Mouse (Mus musculus): ENCODE measurements around the gene Tsga10. TPM values are rescaled to one million over a fixed set of nuclear protein-coding genes. Genes with fewer than 3 reads are reported as not detected.
"Not testable (repeated sequence)": the region's sequence is repeated elsewhere in the genome, so short reads cannot be mapped to it uniquely, and the experiment has no call there.

The Tsga10 gene
- polyA plus RNA-seq, 1 experiment from 2014 or later: 4.0 TPM

DNA sequence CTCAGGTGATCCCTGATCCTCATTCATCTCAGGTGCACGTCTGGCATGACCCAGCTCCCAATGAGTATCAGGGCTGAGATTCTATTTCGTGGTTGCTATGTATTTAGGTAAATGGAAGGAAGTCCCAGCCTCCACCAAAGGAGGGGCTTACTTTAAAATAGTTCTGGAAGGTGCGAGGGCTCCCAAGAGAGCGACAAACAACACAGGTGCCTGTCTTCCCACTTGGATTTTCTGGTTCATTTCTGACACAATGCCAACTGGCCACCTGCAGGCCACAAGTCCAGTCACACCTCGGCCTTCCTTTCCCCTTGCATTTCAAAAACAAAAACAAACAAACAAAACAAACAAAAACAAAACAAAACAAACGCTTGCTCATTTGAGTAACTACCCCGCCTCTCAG is 147.7 kb downstream of the Tsga10 start:
- no peak overlapping the region; the same call in 1 of the 2 replicates for H3K4me2 ChIP-seq (ENCODE audit: low read depth, low read length)
- H3K4me3 ChIP-seq (ENCODE audit: low read length): no peak overlapping the region
- H3K9me3 ChIP-seq (ENCODE audit: control insufficient read depth, low read length): no peaks in the 10 kb centered on the region
- ATAC-seq: no peak
- no peak overlapping the region for H3K27ac ChIP-seq (ENCODE audit: low read length)
- no peak overlapping the region for H3K9ac ChIP-seq (ENCODE audit: low read depth, low read length)
- WGBS: 53% methylated on average over 7 of the region's 7 CpGs
- H3K27me3 ChIP-seq (replicated peaks; ENCODE audit: control insufficient read depth, insufficient read depth, low read length): peaks cover 5% of the 10 kb centered on the region; the same call in 1 of the 2 replicates
- 0 out of 2 replicates have a peak, but pooled peaks cover 2% of the 10 kb centered on the region for H3K4me1 ChIP-seq (ENCODE audit: control insufficient read depth, insufficient read depth, low read length)
- H3K36me3 ChIP-seq (ENCODE audit: control insufficient read depth, insufficient read depth, low read length): no peaks in the 10 kb centered on the region

GRCm38 (mm10) chr1:37717415-37718195 is 148.6 kb downstream of the Tsga10 start:
- Histone ChIP-seq H3K9me3 (ENCODE audit: control insufficient read depth, low read length) (no peaks in the 10 kb centered on the region), H3K27ac (ENCODE audit: low read length) (no peak overlapping the region), H3K4me2 (ENCODE audit: low read depth, low read length) (no peak overlapping the region), H3K4me3 (ENCODE audit: low read length) (no peak overlapping the region), H3K9ac (ENCODE audit: low read depth, low read length) (no peak overlapping the region), H3K27me3 (replicated peaks; ENCODE audit: control insufficient read depth, insufficient read depth, low read length) (peaks cover 5% of the 10 kb centered on the region; the same call in 1 of the 2 replicates), H3K4me1 (ENCODE audit: control insufficient read depth, insufficient read depth, low read length) (0 out of 2 replicates have a peak, but pooled peaks cover 2% of the 10 kb centered on the region), H3K36me3 (ENCODE audit: control insufficient read depth, insufficient read depth, low read length) (no peaks in the 10 kb centered on the region)
- no peak for ATAC-seq
- WGBS: 71% methylated on average over 14 of the region's 14 CpGs

- H3K4me1 ChIP-seq (ENCODE audit: control insufficient read depth, insufficient read depth, low read length); H3K27me3 ChIP-seq (replicated peaks; ENCODE audit: control insufficient read depth, insufficient read depth, low read length); H3K4me2 ChIP-seq (ENCODE audit: low read depth, low read length); H3K9ac ChIP-seq (ENCODE audit: low read depth, low read length); H3K4me3 ChIP-seq (ENCODE audit: low read length); H3K36me3 ChIP-seq (ENCODE audit: control insufficient read depth, insufficient read depth, low read length); H3K9me3 ChIP-seq (ENCODE audit: control insufficient read depth, low read length): not testable (repeated sequence)
- peak overlapping the region; percentile 26 for H3K27ac ChIP-seq (ENCODE audit: low read length)
- ATAC-seq: peak; percentile 92
- 46% methylated on average over 4 of the region's 4 CpGs for WGBS
Observed at GRCm38 (mm10) chr1:37712357-37712737, 153.9 kb downstream of the Tsga10 start.

GRCm38 (mm10) chr1:37711596-37712356 is 154.5 kb downstream of the Tsga10 start:
- Histone ChIP-seq H3K4me3 (ENCODE audit: low read length) (no peak overlapping the region), H3K36me3 (ENCODE audit: control insufficient read depth, insufficient read depth, low read length) (no peaks in the 10 kb centered on the region), H3K9ac (ENCODE audit: low read depth, low read length) (no peak overlapping the region), H3K4me2 (ENCODE audit: low read depth, low read length) (no peak overlapping the region), H3K27ac (ENCODE audit: low read length) (peak overlapping the region; percentile 26), H3K4me1 (ENCODE audit: control insufficient read depth, insufficient read depth, low read length) (peaks cover 4% of the 10 kb centered on the region; the same call in 1 of the 2 replicates), H3K27me3 (replicated peaks; ENCODE audit: control insufficient read depth, insufficient read depth, low read length) (no peaks in the 10 kb centered on the region), H3K9me3 (ENCODE audit: control insufficient read depth, low read length) (no peaks in the 10 kb centered on the region)
- peak; percentile 62 for ATAC-seq
- 75% methylated on average over 10 of the region's 10 CpGs for WGBS

- WGBS: 91% methylated on average over 5 of the region's 5 CpGs
Observed at GRCm38 (mm10) chr1:37711082-37711481, 155.1 kb downstream of the Tsga10 start.

GRCm38 (mm10) chr1:37709736-37710135 is 156.5 kb downstream of the Tsga10 start:
- WGBS: 82% methylated on average over 8 of the region's 8 CpGs

More at GRCm38 (mm10) chr1:37711082-37711481, 155.1 kb downstream of the Tsga10 start:
- peaks cover 4% of the 10 kb centered on the region; the same call in 1 of the 2 replicates for H3K4me1 ChIP-seq (ENCODE audit: control insufficient read depth, insufficient read depth, low read length)
- no peaks in the 10 kb centered on the region for H3K36me3 ChIP-seq (ENCODE audit: control insufficient read depth, insufficient read depth, low read length)
- H3K9ac ChIP-seq (ENCODE audit: low read depth, low read length): no peak overlapping the region
- H3K4me2 ChIP-seq (ENCODE audit: low read depth, low read length): no peak overlapping the region
- no peak overlapping the region for H3K27ac ChIP-seq (ENCODE audit: low read length)
- no peak overlapping the region for H3K4me3 ChIP-seq (ENCODE audit: low read length)
- H3K9me3 ChIP-seq (ENCODE audit: control insufficient read depth, low read length): no peaks in the 10 kb centered on the region
- no peak for ATAC-seq
- no peaks in the 10 kb centered on the region for H3K27me3 ChIP-seq (replicated peaks; ENCODE audit: control insufficient read depth, insufficient read depth, low read length)

DNA sequence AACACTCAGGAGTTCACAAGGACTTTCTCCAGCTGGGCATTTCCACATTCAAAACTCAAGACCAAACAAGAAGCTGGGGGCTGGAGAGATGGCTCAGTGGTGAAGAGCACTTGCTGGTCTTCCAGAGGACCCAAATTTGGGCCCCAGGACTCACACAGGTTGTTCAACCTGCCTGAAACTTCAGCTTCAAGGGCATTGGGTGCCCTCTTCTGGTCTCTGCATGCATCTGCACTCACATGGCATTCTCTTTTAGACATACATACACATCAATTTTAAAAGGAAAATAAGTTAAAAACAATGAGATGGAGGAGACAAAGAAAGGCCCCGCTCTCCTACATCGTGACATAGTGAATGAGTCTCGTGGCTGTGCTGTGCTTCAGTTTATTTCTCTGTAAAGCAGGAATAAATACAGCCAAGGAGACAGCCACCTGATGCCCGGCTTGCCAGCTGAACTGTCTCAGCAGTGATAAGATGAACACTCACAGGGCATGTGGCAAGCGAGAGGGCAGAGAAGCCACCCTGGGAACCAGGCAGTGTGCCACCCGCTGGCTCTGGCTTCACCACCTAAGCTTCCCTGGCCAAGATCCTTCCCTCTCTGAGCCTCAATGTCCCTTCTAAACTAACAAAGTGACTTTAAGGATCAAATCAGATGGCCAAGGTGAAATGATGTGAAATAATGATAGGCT is 157.8 kb downstream of the Tsga10 start:
- Histone ChIP-seq H3K36me3 (ENCODE audit: control insufficient read depth, insufficient read depth, low read length) (no peaks in the 10 kb centered on the region), H3K9ac (ENCODE audit: low read depth, low read length) (no peak overlapping the region), H3K4me3 (ENCODE audit: low read length) (no peak overlapping the region), H3K27me3 (replicated peaks; ENCODE audit: control insufficient read depth, insufficient read depth, low read length) (no peaks in the 10 kb centered on the region), H3K27ac (ENCODE audit: low read length) (no peak overlapping the region), H3K4me2 (ENCODE audit: low read depth, low read length) (no peak overlapping the region), H3K4me1 (ENCODE audit: control insufficient read depth, insufficient read depth, low read length) (peaks cover 4% of the 10 kb centered on the region; the same call in 1 of the 2 replicates), H3K9me3 (ENCODE audit: control insufficient read depth, low read length) (no peaks in the 10 kb centered on the region; the same call in 1 of the 2 replicates)
- ATAC-seq: no peak
- 91% methylated on average over 6 of the region's 6 CpGs for WGBS

More at GRCm38 (mm10) chr1:37709736-37710135, 156.5 kb downstream of the Tsga10 start:
- H3K27me3 ChIP-seq (replicated peaks; ENCODE audit: control insufficient read depth, insufficient read depth, low read length): no peaks in the 10 kb centered on the region
- peaks cover 4% of the 10 kb centered on the region; the same call in 1 of the 2 replicates for H3K4me1 ChIP-seq (ENCODE audit: control insufficient read depth, insufficient read depth, low read length)
- no peak overlapping the region for H3K9ac ChIP-seq (ENCODE audit: low read depth, low read length)
- ATAC-seq: no peak
- H3K4me2 ChIP-seq (ENCODE audit: low read depth, low read length): no peak overlapping the region
- no peak overlapping the region for H3K27ac ChIP-seq (ENCODE audit: low read length)
- no peaks in the 10 kb centered on the region; the same call in 1 of the 2 replicates for H3K9me3 ChIP-seq (ENCODE audit: control insufficient read depth, low read length)
- H3K36me3 ChIP-seq (ENCODE audit: control insufficient read depth, insufficient read depth, low read length): no peaks in the 10 kb centered on the region
- H3K4me3 ChIP-seq (ENCODE audit: low read length): no peak overlapping the region

Measured in intestine, embryonic 16.5 days (tissue).